Mouse (Mus musculus) olfactory bulb, adult 2 months (tissue): ENCODE results near the gene Ldhb.

Experiments used
- CTCF ChIP-seq: fragments of 200-500 bp; IDR thresholded peaks from 2 replicates; pipeline ENCODE4 v1.5.1; 2012; ENCODE audit warnings: low read depth, mild to moderate bottlenecking, low read length, moderate library complexity; ENCODE audit not compliant: insufficient read depth
- POLR2A ChIP-seq: fragments of 200-500 bp; IDR thresholded peaks from 2 replicates; pipeline ENCODE4 v1.6.1; 2012; ENCODE audit warnings: mild to moderate bottlenecking, low read depth, low read length, moderate library complexity; ENCODE audit not compliant: insufficient read depth

GRCm38 (mm10) chr6:142469602-142470001, 38.2 kb downstream of the Ldhb start:
- TF ChIP-seq POLR2A, result no peak
- no peak for TF ChIP-seq CTCF
